Mouse (Mus musculus) splenic B cell, adult 2 months (primary cell): ENCODE measurements around the gene Chd9.

Source experiments
- DNase-seq: peaks from one replicate; pipeline ENCODE4 v3.0.0-alpha.2; 2011; ENCODE audit warnings: low read depth, low spot score
- H3K27me3 ChIP-seq: 2 replicates; pipeline ENCODE4 v1.6.1; 2012; ENCODE audit warnings: mild to moderate bottlenecking, low read length, moderate library complexity, mixed read lengths; ENCODE audit not compliant: control insufficient read depth, poor library complexity, insufficient read depth, severe bottlenecking
- H3K36me3 ChIP-seq: 2 replicates; pipeline ENCODE4 v1.6.1; 2012; ENCODE audit warnings: mild to moderate bottlenecking, low read length, moderate library complexity, mixed read lengths; ENCODE audit not compliant: control insufficient read depth, poor library complexity, insufficient read depth, severe bottlenecking

Gene Chd9

GRCm38 (mm10) chr8:90939867-90940266 lies 111.7 kb downstream of the Chd9 start:
- no peaks in the 10 kb centered on the region for H3K36me3 ChIP-seq
- H3K27me3 ChIP-seq: no peaks in the 10 kb centered on the region
- no peak for DNase-seq

DNA sequence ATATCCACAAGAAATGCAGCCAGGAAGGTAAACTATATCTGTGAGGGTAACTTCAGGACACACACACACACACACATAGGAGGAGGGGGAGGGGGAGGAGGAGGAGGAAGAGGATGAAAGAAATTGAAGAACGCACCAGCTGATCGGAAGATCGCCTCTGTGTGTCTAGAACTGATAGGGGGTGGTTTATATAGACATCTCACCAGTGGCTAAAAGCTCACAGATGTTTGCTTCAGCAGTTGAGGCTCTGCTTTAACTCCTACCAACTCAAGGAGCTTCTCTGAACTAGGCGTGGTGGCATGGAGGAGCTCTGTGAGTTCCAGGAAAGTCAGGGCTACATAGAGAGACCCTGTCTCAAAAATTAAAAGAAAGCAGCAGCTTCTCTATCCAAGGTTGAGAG lies 115.6 kb downstream of the Chd9 start:
- no peak for DNase-seq
- no peaks in the 10 kb centered on the region for H3K36me3 ChIP-seq
- H3K27me3 ChIP-seq: no peaks in the 10 kb centered on the region

DNA sequence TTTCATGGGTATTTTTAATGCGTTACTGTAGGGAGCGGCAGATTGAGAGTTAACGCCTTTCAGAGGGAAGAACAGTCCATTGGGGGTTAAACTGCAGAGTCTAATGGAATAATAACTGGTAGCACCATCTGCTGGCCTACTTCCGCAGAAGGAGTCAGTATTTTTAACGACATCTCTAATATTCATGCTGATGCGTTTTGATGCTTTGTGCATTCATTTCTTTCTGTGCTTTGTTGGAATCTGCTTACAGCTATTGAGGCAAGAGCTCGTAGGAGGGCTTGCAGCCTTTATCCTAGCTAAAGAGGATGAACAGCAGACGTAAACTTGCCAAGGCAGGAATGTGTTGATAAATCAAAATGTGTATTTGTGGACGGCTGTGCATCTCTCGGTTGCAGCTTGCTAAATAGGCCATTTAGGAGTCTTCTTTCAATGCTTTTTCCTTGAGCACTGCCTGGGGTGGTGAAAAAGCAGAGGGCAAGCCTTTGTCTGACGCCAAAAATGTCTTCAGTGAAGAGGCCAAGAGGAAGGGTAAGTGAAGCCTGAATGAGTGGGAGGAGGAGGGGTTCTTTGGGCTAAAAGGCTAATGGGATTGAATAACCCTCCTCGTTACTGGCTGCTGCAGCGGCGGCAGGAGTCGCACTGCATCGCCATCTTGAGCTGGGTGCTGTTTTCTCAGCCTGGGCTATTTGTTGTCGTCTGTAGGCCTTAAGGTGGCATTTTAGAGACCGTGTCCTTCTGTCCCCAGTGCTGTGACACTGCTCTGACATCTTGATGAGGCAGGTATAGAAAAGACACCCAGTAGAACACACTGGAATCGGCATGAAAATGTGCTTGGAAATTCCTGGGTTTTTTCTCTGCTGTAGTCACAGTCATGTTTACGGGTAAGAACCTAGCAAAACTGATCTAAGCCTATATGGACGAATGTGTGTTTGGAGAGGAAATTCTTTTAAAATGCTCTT lies 126.9 kb downstream of the Chd9 start:
- H3K36me3 ChIP-seq: no peaks in the 10 kb centered on the region
- peak; percentile 75 for DNase-seq
- no peaks in the 10 kb centered on the region for H3K27me3 ChIP-seq

DNA sequence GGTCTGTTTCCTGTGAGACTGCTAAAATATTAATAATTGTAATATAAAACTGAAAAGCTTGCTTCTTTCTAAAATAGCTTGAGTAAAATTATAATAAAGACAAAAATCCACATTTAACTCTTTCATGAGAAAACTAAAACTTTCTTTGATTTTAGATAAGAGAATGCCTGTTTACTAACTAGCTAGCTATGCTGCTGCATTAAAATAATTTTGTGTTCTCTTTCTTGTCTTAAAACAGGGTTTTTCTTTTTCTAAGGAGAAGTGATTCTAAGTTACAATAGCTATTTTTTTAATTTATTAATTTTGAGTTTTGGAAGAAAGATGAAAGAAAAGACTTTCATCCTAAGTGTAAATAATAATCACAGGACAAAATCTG lies 127.6 kb downstream of the Chd9 start:
- H3K36me3 ChIP-seq: no peaks in the 10 kb centered on the region
- no peaks in the 10 kb centered on the region for H3K27me3 ChIP-seq
- DNase-seq: no peak

DNA sequence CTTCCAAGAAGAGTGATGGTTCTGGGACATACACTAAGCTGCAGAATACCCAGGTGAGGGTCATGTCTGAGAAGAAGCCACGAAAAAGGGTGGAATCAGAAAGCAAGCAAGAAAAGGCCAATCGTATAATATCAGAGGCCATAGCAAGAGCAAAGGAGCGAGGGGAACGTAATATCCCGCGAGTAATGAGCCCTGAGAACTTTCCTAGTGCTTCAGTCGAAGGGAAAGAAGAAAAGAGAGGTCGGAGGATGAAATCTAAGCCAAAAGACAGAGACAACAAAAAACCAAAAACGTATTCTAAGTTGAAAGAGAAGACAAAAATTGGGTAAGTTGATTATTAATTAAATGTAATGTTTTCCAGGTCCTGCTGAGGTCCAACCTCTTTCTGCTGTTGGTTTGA lies 128.2 kb downstream of the Chd9 start:
- no peak for DNase-seq
- Histone ChIP-seq H3K27me3 (no peaks in the 10 kb centered on the region), H3K36me3 (no peaks in the 10 kb centered on the region)

- no peak for DNase-seq
- no peaks in the 10 kb centered on the region for H3K27me3 ChIP-seq
Observed at GRCm38 (mm10) chr8:90957711-90958110, 129.6 kb downstream of the Chd9 start.

GRCm38 (mm10) chr8:90959721-90960120 lies 131.6 kb downstream of the Chd9 start:
- Histone ChIP-seq H3K36me3 (no peaks in the 10 kb centered on the region), H3K27me3 (no peaks in the 10 kb centered on the region)
- peak; percentile 18 for DNase-seq

More at GRCm38 (mm10) chr8:90957711-90958110, 129.6 kb downstream of the Chd9 start:
- no peaks in the 10 kb centered on the region for H3K36me3 ChIP-seq

DNA sequence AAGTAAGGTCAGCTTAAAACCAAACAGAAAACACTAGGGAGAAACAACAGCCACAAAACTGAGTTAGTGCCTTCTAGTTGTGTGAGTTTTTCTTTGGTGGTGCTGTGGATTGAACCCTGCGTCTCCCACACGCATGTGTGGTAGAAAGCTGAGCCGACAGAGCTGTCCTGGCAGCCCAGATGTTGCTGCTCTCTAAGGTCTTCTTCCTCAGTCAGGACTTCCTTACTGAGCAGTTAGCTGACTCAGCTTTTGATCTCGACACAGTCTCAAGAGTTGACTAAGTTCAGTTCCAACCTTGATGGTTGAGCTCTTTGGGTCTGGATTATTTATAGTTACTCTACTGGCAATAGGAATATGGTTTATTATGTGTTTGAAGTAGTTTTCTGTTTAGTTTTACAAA lies 133.5 kb downstream of the Chd9 start:
- Histone ChIP-seq H3K27me3 (no peaks in the 10 kb centered on the region), H3K36me3 (no peaks in the 10 kb centered on the region)
- DNase-seq: peak; percentile 27

GRCm38 (mm10) chr8:90964044-90964443 lies 135.9 kb downstream of the Chd9 start:
- Histone ChIP-seq H3K27me3 (no peaks in the 10 kb centered on the region), H3K36me3 (no peaks in the 10 kb centered on the region)
- DNase-seq: no peak

DNA sequence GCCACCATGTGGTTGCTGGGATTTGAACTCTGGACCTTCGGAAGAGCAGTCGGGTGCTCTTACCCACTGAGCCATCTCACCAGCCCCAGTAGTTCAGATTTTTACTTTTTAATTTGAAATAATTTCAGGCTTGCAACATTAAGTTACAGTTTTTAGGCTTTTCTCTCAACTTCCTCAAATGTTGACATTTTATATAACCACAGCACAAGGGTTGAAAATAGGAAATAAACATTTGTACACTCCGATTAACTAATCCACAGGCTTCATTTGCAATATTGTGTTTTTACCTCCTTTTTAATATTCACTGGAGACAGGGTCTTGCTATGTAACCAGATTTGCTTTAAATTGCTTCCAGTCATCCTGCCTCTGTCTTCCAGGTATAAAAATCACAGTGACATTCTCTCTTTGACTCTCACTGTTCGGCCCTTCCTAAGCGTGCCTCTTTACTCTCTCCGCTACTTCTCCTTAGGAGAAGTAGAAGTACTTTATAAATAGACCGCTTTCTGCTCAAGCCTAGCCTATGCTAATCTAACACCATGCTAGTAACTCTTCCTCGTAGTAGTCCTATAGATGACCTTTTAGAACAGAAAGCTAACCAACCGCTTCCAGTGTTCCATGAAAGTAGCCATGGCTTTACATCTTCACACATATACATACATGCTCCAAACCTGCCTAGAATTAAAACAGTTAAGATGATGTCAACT lies 137.5 kb downstream of the Chd9 start:
- DNase-seq: peak; percentile 10
- no peaks in the 10 kb centered on the region for H3K36me3 ChIP-seq

DNA sequence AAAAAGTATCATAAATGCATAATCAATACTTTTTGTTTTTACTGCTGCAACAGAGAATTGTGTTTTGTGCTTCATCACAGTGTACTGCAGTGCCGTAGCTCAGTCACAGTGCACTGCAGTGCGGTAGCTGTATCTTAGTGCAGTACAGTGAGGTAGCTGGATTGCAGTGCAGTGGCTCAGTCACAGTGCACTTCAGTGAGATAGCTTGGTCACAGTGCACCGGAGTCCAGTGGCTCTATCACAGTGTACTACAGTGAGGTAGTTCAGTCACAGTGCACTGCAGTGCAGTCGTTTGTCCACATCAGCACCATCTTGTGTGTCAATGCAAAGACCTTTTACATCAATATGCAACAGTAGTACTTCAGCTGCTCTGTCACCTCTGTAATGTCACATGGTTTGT lies 140.2 kb downstream of the Chd9 start:
- H3K36me3 ChIP-seq: no peaks in the 10 kb centered on the region
- H3K27me3 ChIP-seq: no peaks in the 10 kb centered on the region
- no peak for DNase-seq

More for the DNA sequence above, 137.5 kb downstream of the Chd9 start:
- no peaks in the 10 kb centered on the region for H3K27me3 ChIP-seq

DNA sequence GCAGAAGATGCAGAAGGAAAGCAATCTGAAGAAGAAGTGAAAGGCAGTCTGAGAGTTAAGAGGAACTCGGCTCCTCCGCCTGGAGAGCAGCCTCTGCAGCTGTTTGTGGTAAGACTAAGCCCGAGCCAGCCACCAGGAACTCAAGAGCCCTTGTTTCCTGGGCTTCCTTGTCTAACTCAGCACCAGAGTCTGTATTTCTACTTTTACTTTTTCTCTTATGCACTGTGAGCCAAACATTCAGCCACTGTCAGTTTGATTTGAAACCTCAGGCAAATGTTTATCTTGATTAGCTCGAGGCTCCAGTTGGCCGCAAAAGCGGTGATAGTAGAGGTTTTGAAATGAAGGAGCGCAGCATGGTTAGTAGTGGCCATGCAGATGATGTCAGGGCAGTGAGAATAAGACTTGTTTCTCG lies 148.8 kb downstream of the Chd9 start:
- DNase-seq: peak; percentile 72
- H3K27me3 ChIP-seq: no peaks in the 10 kb centered on the region
- H3K36me3 ChIP-seq: peaks cover 4% of the 10 kb centered on the region

GRCm38 (mm10) chr8:90978720-90979119 lies 150.6 kb downstream of the Chd9 start:
- no peak for DNase-seq
- Histone ChIP-seq H3K36me3 (peaks cover 6% of the 10 kb centered on the region), H3K27me3 (no peaks in the 10 kb centered on the region)

DNA sequence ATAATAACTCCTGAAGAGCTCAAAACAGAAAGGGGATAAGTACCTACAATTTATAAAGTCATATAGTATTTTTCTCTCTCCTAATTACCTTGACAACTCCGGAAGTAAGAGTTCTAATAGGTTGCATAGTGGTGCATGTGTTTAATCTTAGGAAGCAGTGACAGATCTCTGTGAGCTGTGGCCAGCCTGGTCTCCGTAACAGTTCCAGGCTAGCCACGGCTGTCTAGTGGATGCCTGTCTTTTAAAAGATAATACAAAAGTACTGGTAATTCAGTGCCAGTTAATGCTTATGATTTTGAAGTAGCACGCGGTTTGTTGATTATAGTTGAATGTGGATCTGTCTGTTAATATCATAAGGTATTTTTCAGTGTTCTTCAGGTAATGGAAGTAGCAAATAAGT lies 151.1 kb downstream of the Chd9 start:
- Histone ChIP-seq H3K27me3 (no peaks in the 10 kb centered on the region), H3K36me3 (peaks cover 6% of the 10 kb centered on the region)
- no peak for DNase-seq

GRCm38 (mm10) chr8:90982087-90982486 lies 153.9 kb downstream of the Chd9 start:
- Histone ChIP-seq H3K27me3 (no peaks in the 10 kb centered on the region), H3K36me3 (peaks cover 6% of the 10 kb centered on the region; the same call in 1 of the 2 replicates)
- DNase-seq: no peak
